Mouse (Mus musculus) lung, postnatal 0 days (tissue): Measurements from ENCODE around the gene Hmcn1.

Experiments used
- CTCF ChIP-seq: IDR thresholded peaks from 2 replicates; pipeline ENCODE4 v1.5.1; 2016; ENCODE audit warnings: antibody characterized with exemption, mild to moderate bottlenecking
- EP300 ChIP-seq: IDR thresholded peaks from 2 replicates; pipeline ENCODE4 v1.6.1; 2016; ENCODE audit warnings: antibody characterized with exemption, mild to moderate bottlenecking, control low read depth

- TF ChIP-seq CTCF (no peak), EP300 (no peak)
Measured at GRCm38 (mm10) chr1:150783070-150783842, 210.0 kb downstream of the Hmcn1 start.
